Mouse (Mus musculus) T-helper 17 cell (primary cell): ENCODE data around the gene Syt1.

ENCODE experiments used
- in situ Hi-C, 2 experiments: fragments of 300-600 bp; cut with MboI, MseI; formaldehyde crosslinking; loops; 1 replicate in 1 of 2; 2 replicates in 1 of 2; pipeline ENCODE4 v1.15.1; 2025; ENCODE audit warnings: high pct_unique_total_duplicates in 2 of 2

Syt1 gene

GRCm38 (mm10) chr10:109010241-109011193 lies at the start of gene Syt1:
TSS of gene Syt1 (minus strand) at chr10:109010982.
- in situ Hi-C loops, result no loop called here

GRCm38 (mm10) chr10:109056500-109056899 lies 45.7 kb upstream of the Syt1 start:
- in situ Hi-C loops, result no loop called here

GRCm38 (mm10) chr10:109047537-109047936 lies 36.8 kb upstream of the Syt1 start:
- in situ Hi-C loops, result no loop called here

- in situ Hi-C loops, result no loop called here
Measured at GRCm38 (mm10) chr10:109046988-109047387, 36.2 kb upstream of the Syt1 start.

GRCm38 (mm10) chr10:109011226-109012165 lies 714 bp upstream of the Syt1 start:
- in situ Hi-C loops, result no loop called here

- in situ Hi-C loops, result no loop called here
Measured at GRCm38 (mm10) chr10:109009831-109010230, 951 bp downstream of the Syt1 start.

- in situ Hi-C loops, result no loop called here
Measured at GRCm38 (mm10) chr10:109008456-109008855, 2.3 kb downstream of the Syt1 start.

- in situ Hi-C loops, result no loop called here
Measured at GRCm38 (mm10) chr10:109003482-109003881, 7.3 kb downstream of the Syt1 start.

GRCm38 (mm10) chr10:108987250-108987649 lies 23.5 kb downstream of the Syt1 start:
- in situ Hi-C loops, result no loop called here

GRCm38 (mm10) chr10:108979660-108980059 lies 31.1 kb downstream of the Syt1 start:
- in situ Hi-C loops, result no loop called here

GRCm38 (mm10) chr10:108954952-108955351 lies 55.8 kb downstream of the Syt1 start:
- in situ Hi-C loops, result no loop called here

GRCm38 (mm10) chr10:108952182-108952581 lies 58.6 kb downstream of the Syt1 start:
- in situ Hi-C loops, result no loop called here

- in situ Hi-C loops, result no loop called here
Measured at GRCm38 (mm10) chr10:108936838-108937430, 73.8 kb downstream of the Syt1 start.

GRCm38 (mm10) chr10:108930299-108930698 lies 80.5 kb downstream of the Syt1 start:
- in situ Hi-C loops, result no loop called here

GRCm38 (mm10) chr10:108929676-108930075 lies 81.1 kb downstream of the Syt1 start:
- in situ Hi-C loops, result no loop called here

GRCm38 (mm10) chr10:108905264-108905663 lies 105.5 kb downstream of the Syt1 start:
- in situ Hi-C loops, result no loop called here

GRCm38 (mm10) chr10:108904371-108904770 lies 106.4 kb downstream of the Syt1 start:
- in situ Hi-C loops, result no loop called here

GRCm38 (mm10) chr10:108896529-108896928 lies 114.3 kb downstream of the Syt1 start:
- in situ Hi-C loops, result no loop called here

GRCm38 (mm10) chr10:108893288-108893687 lies 117.5 kb downstream of the Syt1 start:
- in situ Hi-C loops, result no loop called here

- in situ Hi-C loops, result no loop called here
Measured at GRCm38 (mm10) chr10:108892441-108892840, 118.3 kb downstream of the Syt1 start.

- in situ Hi-C loops, result no loop called here
Measured at GRCm38 (mm10) chr10:108889084-108889483, 121.7 kb downstream of the Syt1 start.

GRCm38 (mm10) chr10:108886781-108887180 lies 124.0 kb downstream of the Syt1 start:
- in situ Hi-C loops, result no loop called here
